Mouse (Mus musculus): ENCODE measurements around the gene Wtap.
"Not testable (repeated sequence)": the region's sequence is repeated elsewhere in the genome, so short reads cannot be mapped to it uniquely, and the experiment has no call there.

DNA sequence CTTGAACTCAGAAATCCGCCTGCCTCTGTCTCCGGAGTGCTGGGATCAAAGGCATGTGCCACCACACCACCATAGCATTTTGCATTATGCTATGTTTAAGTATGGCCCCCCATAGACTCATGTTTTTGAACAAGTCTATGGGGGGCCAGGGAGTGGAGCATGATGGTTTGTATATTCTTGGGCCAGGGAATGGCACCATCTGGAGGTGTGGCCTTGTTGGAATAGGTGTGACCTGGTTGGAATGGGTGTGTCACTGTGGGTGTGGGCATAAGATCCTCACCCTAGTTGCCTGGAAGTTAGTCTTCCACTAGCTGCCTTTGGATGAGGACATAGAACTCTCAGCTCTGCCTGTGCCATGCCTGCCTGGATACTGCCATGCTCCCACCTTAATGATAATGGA is 12.6 kb upstream of the Wtap start, which contains the start of gene Sod2:
- not testable (repeated sequence) for TF ChIP-seq CTCF (IDR thresholded peaks at IDR 0.05; ENCODE audit: borderline replicate concordance, insufficient read depth, low read depth, low read length); POLR2A (IDR thresholded peaks at IDR 0.05; ENCODE audit: borderline replicate concordance, insufficient read depth, low read length)
